Mouse (Mus musculus) erythroblast, embryonic 14.5 days (primary cell): ENCODE results near the gene Nkiras2.

Source experiments
- GATA1 ChIP-seq: IDR thresholded peaks from 2 replicates; pipeline ENCODE4 v1.6.1; 2012; ENCODE audit warnings: low read length, inconsistent platforms, mixed read lengths
- TAL1 ChIP-seq: IDR thresholded peaks from 3 replicates; pipeline ENCODE4 v1.6.1; 2012; ENCODE audit warnings: low read length, inconsistent platforms, mixed read lengths

- no peak for TF ChIP-seq TAL1
- no peak for TF ChIP-seq GATA1
Measured at GRCm38 (mm10) chr11:100651205-100651604, 32.2 kb downstream of the Nkiras2 start.
